Mouse (Mus musculus) cerebellum, adult 8-10 months (tissue): ENCODE data around the gene Pfn1.

Experiments used
- DNase-seq: peaks from one replicate; pipeline ENCODE4 v3.0.0; 2022

Gene Pfn1

DNA sequence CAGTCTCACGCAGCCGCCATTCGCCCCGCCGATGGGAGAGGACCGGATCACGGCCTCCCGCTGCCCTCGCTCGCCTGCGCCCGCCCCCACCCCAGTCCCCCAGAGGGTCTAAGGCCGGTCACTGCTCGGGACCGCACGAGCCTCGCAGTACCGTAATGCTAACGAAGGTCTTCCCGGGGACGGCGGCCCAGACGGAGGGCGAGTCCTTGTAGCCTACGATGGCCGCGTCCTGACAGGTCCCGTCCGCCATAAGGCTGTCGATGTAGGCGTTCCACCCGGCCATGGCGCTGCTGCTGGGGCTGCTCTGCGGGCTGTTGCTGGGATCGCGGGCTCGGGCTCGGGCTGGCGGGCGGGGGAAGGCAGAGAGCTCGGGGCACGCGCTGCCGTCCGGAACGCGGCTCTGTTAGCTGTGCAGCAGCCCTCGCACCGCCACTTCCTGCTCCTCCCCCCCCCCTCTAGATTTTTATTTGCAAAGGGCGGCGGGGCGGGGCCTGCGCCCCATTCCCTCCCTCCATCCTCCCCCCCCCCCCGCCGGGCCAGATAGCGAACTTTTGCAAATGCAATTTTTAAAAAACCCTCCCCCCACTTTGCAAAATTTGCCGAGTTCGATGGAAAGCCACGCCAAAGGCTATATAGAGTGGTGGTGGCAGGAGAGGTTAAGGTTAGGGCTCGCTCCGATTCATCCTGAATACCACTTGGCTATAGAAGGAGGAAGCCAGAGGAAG is at the start of gene Pfn1:
Pfn1 (minus strand) TSS at position 447 of the 725 bp plus-strand sequence.
- peak; percentile 69 for DNase-seq

DNA sequence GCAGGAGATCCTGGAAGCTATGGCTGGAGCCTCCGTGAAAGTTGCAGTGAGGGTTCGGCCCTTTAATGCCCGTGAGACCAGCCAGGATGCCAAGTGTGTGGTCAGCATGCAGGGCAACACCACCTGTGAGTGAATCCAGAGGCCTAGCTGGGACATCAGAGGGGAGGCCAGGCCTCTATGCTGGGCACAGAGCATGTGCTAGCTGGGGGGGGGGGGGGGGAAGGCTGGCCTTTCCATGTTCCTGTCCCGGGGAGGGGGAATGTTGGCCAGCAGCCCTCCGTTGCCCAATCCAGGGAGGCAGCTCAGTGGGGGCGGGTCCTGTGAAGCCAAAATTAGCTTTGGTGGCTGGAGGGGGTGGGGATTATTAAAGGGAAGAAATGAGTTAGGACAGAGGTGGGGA is 48.3 kb upstream of the Pfn1 start:
- no peak for DNase-seq

DNA sequence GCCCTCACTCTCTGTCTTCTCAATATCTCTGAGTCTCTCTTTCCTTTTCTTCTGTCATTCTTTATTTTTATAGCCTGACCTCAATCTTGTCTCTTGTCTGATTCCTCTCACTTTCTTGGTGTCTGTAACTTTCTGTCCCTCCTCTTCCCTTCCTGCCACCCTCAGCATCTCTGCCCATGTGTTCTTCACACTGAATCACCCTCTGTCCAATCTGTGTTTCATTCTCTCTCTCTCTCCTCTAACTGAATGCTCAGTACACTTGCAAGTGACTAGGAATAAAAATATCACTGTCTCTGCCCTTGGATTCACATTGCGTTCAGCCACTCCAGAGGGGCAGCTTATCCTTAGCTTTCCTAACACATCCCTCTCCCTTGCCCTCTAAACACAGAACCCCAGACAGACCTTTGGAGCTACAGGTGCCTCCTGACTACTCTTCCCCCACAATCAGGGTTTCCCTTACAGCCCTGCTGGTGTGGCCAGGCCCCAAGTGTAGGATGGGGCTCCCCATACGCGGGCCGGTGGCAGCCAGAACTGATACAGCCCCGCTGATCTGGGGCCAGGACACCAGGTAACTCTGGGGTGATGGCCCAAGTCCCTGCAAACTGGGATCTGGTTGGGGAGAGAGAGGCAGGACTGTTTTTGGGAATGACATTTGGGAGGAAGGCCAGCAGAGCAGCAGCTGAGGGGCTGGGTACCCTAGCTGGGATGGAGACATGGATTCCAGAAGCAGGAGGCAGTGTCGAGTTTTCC is 47.7 kb upstream of the Pfn1 start:
- DNase-seq, result no peak

DNA sequence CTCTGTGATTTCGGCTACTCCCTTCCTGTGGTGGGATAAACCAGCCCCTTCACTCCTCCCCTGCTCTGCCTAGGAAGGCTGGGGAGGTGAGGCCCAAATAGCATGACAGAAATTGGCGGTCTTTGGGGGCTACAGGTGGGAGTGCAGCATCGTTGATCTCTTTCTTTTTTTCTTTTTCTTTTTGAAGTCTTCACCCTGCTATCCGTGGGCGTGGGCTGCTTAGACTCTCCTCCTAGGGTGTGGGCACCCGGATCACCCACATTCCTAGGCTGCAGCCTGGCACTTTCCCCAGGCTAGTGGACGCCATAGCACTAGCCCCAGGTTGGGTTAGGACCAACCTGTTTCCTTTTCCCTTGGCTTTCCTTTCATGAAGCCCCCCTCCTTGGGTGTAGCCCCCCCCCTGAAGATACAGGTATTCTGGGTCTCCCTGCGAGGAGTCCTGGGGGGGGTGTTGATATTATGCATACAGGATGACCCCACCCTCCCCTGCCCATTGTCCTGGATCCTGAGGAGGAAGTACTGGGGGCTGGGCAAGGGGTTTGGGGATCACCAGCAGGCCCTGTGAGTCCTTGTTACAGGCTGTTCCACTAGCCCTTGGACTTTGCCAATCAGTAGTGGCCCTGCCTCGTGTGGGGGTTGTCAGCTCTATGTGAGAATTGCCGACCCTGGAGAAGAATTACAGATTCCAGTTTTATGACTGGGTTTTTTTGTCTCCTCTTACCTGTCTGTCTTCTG is 46.9 kb upstream of the Pfn1 start:
- no peak for DNase-seq

DNA sequence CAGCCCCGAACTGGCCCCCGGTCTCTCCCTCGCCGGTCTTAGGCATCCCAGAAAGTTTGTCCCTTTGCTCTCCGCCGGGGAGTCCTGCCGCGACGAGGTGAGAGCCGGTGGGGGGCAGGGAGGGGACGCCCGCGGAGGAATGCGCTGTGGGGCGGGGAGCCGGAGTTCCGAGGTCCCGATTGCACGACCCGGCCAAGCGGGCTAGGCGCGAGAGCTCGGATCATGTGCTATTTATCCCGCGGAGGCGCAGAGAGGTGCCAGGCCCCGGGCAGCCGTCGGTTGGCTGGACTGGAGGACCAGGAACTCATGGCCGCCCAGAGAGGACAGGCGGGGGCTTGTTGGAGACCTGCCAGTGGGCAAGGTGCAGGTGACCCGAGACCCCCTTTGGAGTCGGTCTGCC is 46.2 kb upstream of the Pfn1 start:
- DNase-seq, result peak; percentile 67

DNA sequence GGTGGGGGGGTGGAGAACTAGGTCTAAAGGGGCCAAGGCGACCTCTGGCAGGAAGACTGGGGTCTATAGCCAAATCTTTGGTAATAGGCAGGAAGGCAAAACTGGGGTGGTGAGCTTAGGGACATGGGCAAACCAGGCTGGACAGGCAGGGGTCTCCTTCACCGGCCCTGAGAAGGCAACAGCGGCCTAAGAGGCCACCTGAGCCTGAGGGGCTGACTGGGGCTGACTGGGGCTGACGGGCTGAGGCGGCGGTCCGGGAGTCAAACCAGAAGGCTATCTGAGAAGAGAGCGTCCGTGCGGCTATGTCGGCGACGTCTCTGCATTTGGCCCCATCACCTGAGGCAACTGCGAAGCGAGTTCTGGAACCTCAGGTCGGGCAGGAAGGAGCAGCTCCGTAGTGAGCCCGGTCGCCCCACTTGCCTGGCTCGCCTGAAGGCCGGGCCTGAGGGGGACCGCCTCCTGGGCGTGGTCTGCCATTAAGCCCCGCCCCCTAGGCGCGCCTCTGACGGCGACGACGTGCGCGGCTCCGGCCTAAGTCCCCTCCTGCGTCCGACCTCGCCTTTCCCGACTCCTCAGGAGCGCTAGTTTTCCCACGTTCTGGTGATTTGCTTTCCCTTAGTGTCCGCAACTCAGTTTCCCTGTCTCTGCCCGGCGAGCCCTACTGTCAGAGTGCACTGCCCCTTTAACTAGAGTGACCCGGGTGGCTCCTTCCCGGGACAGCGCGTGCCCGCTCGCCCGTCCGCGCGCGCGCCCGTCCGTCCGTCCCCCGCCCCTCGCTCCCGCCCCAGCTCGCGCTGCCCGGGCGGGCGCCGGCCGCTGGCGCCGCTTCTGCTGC is 45.5 kb upstream of the Pfn1 start, which contains the start of the genes Inca1 and Kif1c:
Inca1 (minus strand) TSS at position 434 of the 835 bp plus-strand sequence.
Kif1c (plus strand) TSS at position 827 of the 835 bp plus-strand sequence.
- DNase-seq, result peak; percentile 97

DNA sequence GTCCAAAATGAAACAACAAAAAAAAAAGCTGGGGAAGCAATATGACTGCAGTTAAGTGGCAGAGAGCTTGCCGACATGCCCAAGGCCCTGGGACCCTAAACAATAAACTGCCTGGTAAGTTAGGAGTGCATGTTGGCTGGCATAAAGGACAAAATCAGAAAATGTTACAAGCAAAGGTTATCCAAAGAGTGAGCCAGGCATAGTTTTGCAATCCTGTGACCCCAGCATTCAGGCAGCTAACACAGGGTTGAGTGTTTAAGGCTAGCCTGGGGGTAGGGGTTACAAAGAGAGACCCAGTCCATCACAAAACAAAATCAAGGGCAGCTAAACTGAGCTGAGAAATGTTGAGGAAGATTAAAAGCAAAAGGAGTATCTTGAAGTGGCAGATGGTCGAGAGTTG is 44.6 kb upstream of the Pfn1 start:
- DNase-seq, result no peak

DNA sequence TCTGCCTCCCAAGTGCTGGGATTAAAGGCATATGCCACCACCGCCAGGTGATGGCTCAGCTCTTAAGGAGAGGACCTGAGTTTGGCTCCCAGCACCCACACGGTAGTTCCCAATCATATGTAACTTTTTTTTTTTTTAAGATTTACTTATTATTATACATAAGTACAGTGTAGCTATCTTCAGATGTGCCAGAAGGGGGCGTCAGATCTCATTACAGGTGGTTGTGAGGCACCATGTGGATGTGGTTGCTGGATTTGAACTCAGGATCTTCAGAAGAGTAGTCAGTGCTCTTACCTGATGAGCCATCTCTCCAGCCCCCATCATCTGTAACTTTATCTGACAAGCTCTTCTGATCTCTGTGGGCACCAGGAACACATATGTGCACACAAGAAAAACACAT is 42.9 kb upstream of the Pfn1 start:
- no peak for DNase-seq

DNA sequence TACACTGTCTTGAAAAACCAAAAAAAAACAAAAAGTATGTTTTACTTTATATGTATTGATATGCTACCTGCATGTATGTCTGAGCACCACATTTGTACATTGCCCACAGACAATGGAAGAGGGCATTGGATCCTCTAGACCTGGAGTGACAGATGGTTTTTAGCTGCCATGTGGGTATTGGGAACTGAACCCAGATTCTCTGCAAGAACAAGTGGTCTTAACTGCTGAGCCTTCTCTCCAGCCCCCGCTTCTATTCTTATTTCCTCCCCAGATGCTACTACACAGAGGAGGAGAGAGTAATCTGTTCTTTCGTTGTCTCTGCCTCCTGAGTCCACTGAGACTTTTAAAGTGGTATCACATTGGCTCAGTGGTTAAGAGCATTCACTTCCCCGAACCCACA is 39.1 kb upstream of the Pfn1 start:
- DNase-seq, result no peak

DNA sequence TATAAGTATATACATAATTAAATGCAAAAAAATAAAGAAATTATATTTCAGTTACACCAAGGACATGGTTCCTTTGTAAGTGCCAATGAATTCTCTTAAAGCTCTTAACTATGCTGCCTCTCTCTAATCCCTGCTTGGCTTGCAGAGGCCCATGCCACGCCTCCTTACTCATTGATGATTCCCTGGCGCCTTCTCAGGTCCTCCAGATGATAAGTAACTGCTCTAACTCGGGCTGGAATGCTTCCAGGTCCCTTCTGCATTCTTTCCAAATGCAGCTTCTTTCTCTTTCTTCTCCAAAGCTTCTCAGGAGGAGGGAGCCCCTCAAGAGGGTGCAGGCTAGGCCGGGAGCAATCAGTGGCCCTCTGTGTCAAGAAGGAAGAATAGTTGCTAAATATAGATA is 35.1 kb upstream of the Pfn1 start:
- DNase-seq, result no peak

DNA sequence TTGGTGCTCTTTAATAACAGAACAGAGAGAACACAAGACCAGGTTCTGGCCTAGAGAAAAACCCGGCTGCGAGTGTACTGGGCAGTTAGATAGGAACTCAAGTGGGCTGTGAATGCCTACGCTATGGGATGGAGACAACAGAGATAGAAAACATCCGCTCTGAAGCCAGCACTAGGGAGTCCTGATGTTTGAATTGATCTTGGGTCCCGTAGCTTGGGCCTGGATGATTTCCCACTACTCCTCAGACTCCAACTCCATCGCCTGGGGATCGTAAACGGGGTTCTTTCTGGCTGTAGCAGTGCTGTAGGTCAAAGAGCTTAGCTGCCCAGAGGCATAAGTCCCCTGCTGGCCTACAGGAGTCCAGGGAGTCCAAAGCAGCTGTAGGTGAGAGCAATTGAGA is 33.9 kb upstream of the Pfn1 start:
- DNase-seq, result no peak

DNA sequence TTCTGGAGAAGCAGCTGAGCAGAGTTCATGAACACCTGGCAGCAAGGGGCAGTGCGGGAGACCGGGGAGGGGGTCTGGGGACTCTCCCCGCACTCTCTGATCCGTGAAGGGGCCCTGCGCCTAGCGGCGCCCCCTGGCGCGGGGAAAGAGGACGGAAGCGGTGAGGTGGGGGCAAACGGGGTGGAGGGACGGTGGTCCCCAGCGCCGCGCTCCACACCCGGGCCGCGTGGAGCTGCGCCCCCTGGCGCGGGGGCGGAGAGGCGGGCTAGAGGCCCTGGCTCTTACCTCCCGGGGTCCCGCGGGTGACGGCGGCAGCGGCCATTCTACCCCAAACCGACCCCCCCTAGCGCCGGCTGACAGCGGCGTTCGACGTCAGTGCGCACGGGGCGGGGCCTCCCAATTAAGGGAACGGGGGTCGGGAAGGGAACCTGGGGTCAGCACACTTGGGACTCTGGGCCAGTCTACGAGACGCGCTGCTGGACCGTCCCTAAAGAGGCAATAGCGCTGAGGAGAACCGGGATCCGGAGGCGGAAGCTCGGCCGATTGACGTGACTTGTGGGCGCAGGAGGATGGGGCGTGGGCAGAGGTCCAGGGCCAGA is 33.3 kb upstream of the Pfn1 start, which contains the start of gene Camta2:
Camta2 (minus strand) TSS at position 505 of the 599 bp plus-strand sequence.
- peak; percentile 90 for DNase-seq

DNA sequence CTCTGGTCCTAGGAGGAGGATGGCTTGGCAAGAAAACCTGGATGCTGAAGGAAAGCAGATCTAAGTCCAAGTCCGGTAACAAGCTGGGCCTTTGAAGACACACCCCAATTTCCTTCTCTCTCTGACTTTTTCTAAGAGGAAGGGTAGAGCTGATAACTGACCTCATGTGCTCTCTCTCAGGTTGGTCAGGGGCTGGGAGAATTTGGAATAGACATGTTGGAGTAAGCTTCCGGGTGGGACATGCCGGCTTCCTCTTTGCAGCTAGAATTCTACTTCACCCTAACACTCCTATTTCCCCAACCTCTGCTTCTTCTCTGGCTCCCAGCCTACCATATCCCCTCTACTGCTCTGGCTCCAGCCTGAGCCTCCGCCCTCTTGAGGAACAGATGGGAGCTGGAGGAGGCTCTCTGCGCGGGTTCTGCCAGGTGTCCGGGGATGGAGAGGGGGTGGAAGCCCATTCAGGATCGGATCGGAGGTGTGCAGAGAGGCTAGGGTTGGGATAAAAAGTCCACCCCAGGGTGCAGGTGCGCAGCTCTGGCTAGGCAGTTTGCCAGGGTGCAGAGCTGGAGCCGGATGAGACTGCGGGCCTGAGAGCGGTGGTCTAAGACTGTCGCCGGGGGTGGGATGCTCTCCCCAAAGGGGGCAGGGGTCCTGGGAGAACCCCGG is 32.6 kb upstream of the Pfn1 start:
- DNase-seq, result peak; percentile 66

DNA sequence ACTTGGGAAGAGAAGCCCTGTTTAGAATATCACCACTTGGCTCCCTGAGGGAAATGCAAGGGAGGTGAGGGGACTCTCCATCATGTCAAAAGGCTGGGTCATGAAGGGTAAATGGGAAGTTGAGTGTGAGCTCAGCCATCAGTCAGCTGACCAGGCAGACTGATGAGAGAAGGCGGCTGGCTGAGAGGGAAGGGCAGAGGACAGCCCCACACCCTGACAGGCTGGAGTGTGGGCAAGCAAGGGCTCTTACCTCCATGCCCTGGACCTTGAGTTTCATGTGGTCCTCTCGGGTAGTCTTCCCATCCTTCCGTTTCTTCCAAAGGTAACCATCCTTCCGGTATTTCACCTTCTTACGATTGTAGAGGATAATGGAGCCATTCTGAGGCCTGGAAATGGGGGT is 29.2 kb upstream of the Pfn1 start:
- no peak for DNase-seq

DNA sequence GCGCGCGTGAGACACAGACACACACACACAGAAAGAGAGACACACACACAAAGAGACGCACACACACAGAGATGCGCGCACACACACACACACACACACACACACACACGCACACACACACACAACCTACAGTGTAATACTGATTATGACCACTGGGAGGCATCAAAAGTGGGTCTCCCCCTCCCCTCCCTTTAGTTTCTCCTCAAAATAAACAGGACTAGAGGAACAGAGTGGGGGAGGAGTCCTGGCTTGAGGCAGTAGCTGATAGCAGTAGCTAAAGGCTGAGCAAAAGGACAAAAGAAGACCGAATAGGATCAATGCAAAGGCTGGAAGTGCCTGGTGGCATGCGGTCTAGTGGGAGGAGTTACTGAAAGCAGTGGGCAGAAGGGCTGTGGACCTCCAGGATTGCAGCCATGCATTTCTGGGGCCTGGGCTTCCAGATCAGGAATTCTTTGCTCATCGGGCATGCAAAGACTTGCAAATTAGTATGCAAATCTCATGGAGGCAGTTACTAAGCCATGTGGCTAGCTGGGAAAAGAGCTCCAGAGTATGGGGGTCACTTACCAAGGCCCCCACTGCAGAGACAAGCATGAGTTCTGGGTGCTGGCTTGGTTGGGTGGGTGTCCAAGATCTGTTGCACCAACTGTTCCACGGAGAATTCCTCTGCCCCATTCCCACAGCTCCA is 27.6 kb upstream of the Pfn1 start:
- no peak for DNase-seq

DNA sequence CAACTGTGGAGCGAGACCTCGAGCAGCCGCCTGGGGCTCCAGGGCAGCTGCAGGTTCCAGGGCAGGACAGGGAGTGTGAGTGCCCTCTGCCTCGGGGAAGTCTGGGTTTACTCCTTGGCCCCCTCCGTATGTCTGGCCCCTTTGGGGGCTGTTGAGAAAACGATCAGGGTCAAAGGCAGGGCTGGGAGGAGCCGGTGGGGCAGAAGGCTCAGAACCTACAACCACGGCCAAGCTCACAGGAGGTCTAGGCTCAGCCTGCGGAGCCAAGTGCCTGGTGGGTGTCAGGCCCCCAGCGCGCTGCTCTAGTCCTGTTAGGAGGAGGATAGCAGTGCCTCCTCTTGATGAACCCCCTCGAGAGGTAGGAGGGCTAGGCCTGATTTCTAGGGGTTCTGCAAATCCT is 26.7 kb upstream of the Pfn1 start:
- DNase-seq, result no peak

DNA sequence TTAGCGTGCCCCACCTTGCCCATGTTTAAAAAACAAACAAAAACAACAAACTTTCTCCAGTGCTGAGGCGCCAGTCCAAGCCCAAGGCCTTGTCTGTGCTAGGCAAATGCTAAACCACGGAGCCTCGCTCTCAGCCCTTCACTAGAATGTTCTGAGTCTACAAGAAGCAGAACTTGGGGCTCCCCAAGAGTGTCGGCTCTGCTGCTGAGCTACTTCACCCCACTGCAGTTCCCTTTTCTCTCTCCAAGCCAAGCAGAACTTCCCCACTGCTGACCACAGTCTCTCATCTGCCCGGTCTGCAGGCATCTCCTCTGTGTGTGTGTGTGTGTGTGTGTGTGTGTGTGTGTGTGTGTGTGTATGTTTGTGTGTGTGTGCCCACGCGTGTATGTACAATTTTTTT is 25.4 kb upstream of the Pfn1 start:
- DNase-seq, result no peak

DNA sequence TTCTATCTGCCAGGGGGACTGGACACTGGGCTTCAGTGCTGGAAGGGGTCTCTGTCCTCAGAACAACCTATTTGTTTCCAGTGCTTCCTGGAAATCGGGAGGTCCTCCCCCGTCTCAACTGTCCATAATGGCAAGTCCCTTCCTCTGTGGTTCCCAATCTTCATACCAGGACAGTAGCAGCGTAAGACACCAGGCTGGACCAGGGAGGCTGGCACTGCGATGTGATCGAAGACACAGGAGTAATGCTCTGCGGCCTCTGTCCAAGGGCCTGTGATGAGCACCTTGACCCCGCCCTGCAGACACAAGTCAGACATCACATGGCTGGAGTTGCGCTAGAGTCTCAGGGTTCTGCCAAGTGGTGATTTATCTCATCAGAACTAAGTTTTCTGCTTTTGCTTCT is 24.9 kb upstream of the Pfn1 start:
- DNase-seq, result no peak

DNA sequence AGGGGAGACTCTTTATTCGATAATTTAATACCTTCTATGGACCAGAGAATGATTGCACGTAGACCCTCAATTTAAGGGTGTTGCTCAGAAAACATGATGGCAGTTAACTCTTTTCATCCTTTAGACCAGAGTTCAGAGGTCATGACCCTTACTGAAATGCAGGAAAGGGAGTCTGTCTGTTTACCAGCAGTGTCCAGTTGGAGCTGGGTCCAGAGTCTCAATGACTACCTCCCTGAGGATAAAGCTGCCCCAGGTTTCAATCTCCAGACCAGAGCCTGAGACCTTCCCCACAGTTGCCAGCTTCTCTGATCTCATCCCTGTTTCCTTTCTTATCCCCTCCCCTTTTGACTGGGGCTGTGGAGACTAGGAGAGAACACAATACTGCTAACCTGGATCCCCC is 24.1 kb upstream of the Pfn1 start:
- no peak for DNase-seq

DNA sequence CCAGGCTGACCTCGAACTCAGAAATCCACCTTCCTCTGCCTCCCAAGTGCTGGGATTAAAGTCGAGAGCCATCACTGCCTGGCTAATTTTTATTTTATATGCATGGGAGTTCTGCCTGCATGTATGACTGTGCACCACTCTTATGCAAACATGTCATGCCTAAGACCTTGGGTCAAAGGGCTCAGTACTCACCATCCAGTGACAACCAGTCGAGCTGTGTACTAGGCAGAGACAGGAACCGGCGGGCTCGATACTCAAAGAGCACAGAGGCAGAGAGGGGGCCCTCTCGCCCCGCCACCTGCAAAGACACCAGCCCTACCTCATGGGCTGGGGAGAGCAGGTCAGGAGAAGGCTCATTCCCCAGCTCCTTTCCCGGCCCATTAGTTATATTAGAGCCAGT is 23.6 kb upstream of the Pfn1 start:
- no peak for DNase-seq

DNA sequence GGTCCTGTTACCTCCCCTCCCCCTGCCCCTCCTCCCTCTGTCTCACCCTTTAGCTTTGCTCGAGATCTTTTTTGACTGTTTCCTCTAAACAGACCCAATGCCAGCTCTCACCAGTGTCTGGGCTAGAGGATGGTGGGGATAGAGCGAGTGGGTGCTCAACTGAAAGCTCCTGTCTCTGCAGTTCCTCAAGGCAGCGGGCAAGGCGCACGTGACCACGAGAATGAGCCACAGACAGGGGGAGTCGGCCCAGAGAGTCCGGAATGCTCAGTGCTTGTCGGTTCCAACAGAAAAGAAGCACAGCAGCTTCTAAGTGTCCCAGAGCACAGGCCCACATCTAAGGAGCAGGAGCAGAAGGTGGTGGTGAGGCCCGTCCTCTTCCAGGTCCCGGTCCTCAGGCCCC is 20.1 kb upstream of the Pfn1 start:
- no peak for DNase-seq
